Mouse (Mus musculus) G1E (cell line): ENCODE data around the gene Krtap5-4.

ENCODE experiments used
- CTCF ChIP-seq: IDR thresholded peaks from 2 replicates; pipeline ENCODE4 v1.5.1; 2012; ENCODE audit warnings: low read depth, low read length, inconsistent platforms, mixed read lengths
- GATA1 ChIP-seq: IDR thresholded peaks from 2 replicates; pipeline ENCODE4 v1.6.1; 2012; ENCODE audit warnings: borderline replicate concordance, low read length, inconsistent platforms, mixed read lengths
- TAL1 ChIP-seq: conservative IDR thresholded peaks from 2 replicates; pipeline ENCODE4 v1.6.1; 2012; ENCODE audit warnings: low read depth, low read length, inconsistent platforms, mixed read lengths

- no peak for TF ChIP-seq CTCF
- TF ChIP-seq GATA1: no peak
- no peak for TF ChIP-seq TAL1
These were observed at the start of gene Krtap5-4 for GRCm38 (mm10) chr7:142303249-142303648.
